Mouse (Mus musculus) retina, postnatal 7 days (tissue): ENCODE results near the gene Gm21974.
"Not testable (repeated sequence)": the region's sequence is repeated elsewhere in the genome, so short reads cannot be mapped to it uniquely, and the experiment has no call there.

Experiments used
- DNase-seq: peaks from one replicate; pipeline ENCODE4 v3.0.0-alpha.2; 2012; ENCODE audit warnings: low read depth, low spot score

The Gm21974 gene

GRCm38 (mm10) chr7:127895442-127895841 lies at the start of gene Gm21974, which contains the start of gene Vkorc1:
Gene Gm21974 (minus strand): TSS chr7:127895454.
Gene Vkorc1 (minus strand): TSS chr7:127895617.
- peak; percentile 89 for DNase-seq

- no peak for DNase-seq
Observed at GRCm38 (mm10) chr7:127944614-127945013, 49.4 kb upstream of the Gm21974 start.

- not testable (repeated sequence) for DNase-seq
Observed at GRCm38 (mm10) chr7:127942097-127942496, 46.8 kb upstream of the Gm21974 start.

- DNase-seq: no peak
Observed at GRCm38 (mm10) chr7:127936216-127936884, 41.1 kb upstream of the Gm21974 start.

GRCm38 (mm10) chr7:127935748-127936159 lies 40.5 kb upstream of the Gm21974 start:
- DNase-seq: no peak

- DNase-seq: peak; percentile 89
Observed at GRCm38 (mm10) chr7:127935028-127935722, 39.9 kb upstream of the Gm21974 start.

DNA sequence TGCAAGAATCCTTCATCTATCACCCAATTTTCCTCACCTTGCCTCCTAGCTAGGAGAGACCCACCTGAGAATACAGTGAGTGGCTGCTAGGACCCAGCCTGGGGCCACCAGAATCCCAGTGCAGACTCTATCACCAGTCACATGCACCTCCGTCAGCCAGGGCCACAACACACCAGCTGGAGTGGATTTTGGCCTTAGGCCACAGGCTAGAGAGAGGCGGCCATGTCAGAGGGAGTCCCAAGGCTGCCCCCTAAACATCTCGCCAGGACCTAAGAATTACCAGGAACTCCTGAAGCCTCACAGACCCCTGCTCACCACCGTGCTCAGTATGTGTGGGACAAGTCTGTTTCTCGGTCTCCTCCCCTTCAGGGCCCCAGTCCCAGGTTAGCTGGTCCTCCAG lies 38.8 kb upstream of the Gm21974 start:
- DNase-seq: no peak

GRCm38 (mm10) chr7:127932273-127933031 lies 37.2 kb upstream of the Gm21974 start:
- DNase-seq: no peak

GRCm38 (mm10) chr7:127931351-127932135 lies 36.3 kb upstream of the Gm21974 start:
- no peak for DNase-seq

GRCm38 (mm10) chr7:127930636-127931035 lies 35.4 kb upstream of the Gm21974 start:
- DNase-seq: no peak

DNA sequence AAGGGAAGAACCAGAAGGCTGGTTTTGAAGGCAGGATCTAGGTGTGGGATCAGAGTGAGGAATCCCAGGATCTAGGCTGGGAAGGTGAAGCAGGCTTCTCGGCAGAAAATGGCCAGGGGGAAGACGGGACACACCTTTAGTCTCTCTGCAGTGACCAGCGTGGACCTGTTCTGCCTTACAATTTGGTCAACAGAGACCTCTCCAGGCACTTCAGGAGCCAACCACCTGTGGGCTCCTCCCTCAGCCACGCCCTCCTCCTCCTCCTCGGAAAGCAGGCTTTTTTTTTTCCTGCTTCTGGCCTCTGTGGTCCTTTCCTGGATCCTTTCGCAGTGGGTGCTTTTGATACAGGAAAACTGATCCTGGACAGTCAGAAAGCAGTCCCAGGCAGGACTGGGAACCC lies 34.7 kb upstream of the Gm21974 start, which contains the start of gene Prss8:
TSS of gene Prss8 (minus strand) at position 182 of the 400 bp plus-strand sequence.
- DNase-seq: no peak

GRCm38 (mm10) chr7:127928596-127928995 lies 33.3 kb upstream of the Gm21974 start:
- no peak for DNase-seq

GRCm38 (mm10) chr7:127927726-127928125 lies 32.5 kb upstream of the Gm21974 start:
- DNase-seq: no peak

- DNase-seq: no peak
Observed at GRCm38 (mm10) chr7:127926846-127927245, 31.6 kb upstream of the Gm21974 start.

GRCm38 (mm10) chr7:127926066-127926465 lies 30.8 kb upstream of the Gm21974 start:
- DNase-seq: no peak

- no peak for DNase-seq
Observed at GRCm38 (mm10) chr7:127925252-127925651, 30.0 kb upstream of the Gm21974 start.

DNA sequence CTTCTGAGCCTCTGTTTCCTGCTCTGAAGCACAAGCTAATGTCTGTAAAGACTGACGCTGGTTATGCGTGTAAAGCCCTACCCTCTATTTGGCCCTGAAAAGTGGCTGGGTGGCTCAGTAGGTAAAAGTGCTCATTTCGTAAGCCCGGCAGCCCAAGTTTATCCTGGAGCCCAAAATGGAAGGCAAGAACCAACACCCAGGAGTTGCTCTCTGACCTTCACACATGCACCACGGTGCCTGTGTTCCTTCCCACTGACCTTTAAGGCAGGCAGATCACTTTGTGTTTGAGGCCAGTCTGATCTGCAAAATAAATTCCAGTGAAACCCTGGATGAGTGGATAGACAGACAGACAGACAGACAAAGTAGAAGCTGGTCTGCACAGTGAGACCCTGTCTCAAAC lies 28.5 kb upstream of the Gm21974 start:
- no peak for DNase-seq

DNA sequence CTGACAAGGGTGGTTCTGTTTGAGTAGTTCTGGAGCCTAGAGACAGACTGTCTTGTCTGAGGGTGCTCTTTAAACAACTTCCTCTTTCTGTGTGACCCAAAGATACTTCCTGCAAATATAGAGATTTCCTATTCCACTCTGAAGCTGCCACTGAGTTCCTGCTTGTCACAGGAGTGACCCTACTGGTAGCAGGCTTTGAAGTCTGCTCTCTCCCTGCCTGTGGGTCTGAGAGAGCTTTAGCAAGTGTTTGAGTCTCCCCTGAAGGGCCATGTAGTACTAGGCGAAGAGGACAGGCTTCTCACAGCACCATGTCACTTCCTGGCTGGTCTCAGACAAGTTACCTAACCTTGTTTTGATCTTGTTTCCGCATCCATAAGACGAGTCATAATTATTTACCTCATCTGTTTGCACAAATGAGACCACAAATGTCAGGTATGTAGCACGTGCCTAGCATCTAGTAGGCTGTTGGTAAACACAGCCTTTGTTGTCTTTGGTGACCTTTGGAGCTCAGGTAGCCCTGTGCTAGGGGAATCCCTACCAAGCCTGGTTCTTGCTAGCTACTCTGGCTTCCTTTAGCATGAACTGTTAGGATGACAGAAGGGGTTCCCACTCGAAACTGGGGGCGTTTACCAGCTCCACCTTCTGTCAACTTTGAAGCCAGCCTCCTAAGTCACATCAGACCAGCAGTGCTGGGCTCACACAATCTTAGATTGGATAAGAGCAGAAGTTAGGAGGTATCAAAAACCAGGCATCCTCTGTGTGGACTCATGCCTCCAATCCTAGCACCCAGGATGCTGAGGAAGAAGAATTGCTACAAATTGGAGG lies 27.4 kb upstream of the Gm21974 start:
- no peak for DNase-seq

DNA sequence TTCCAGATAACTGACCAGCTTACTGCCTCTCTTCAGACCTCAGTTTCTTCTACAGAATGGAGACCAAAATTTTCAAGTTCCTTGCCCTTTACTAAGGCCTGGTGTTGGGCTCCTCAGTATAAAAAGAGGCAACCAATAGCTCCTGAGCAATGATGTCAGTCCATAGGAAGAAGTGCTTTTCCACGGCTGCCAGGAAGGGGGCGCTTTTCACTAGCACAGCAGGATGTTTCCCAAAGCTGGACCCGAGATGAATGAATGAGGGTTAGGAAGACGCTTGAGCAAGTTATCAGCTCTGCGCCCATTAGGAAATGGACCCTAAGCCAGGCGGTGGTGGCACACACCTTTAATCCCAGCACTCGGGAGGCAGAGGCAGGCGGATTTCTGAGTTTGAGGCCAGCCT lies 26.3 kb upstream of the Gm21974 start:
- DNase-seq: no peak

GRCm38 (mm10) chr7:127919290-127919689 lies 24.0 kb upstream of the Gm21974 start:
- DNase-seq: no peak

DNA sequence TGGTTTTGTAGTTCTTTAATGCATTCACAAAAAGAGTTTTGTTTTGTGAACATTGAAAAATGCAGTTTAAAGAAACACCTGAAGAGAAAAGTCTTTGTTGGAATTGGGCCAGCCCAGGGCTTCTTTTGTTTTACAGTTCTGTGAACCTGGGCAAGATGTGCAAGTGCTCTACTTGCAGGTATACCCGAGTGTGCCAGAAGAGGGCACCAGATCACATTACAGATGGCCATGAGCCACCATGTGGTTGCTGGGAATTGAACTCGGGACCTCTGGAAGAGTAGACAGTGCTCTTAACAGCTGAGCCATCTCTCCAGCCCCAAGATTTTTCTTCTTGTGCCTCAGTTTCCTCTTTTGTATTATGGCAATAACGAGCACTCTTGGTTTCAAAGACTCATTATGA lies 22.9 kb upstream of the Gm21974 start:
- DNase-seq: no peak
